ENCODE assay signal across 8 mouse cellular contexts in the genomic region with DNA sequence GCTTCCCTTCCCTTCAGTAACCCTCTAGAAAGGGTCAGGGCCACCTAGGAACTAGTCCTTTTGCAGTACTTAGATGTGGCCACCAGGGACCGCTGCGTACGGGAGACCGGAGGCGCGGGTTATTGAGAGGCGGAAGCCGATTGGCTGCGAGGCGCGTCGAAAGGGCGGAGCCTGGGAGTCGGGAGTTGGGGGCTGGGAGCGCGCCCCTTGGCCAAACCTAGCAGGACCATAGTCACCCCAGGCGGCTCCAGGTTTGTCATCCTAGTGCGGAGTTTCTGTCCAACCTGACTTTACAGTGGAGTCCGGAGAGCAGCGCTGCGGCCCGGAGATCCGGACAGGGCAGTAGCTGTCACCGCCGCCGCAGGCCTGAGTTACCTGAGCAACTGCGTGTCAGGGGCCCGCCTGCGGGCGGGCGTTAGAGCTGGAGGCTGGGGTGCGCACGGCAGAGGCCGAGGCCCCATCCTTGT. TPM values are rescaled to one million over a fixed set of nuclear protein-coding genes. Genes with fewer than 3 reads are reported as not detected.
DNase-seq lines count a peak whose midpoint lies in the region; ATAC-seq and TF ChIP-seq lines count a peak whose summit lies in the region.

No protein-coding gene starts in this region.

- H3K4me3 ChIP-seq in C2C12 (ENCODE audit: insufficient read depth, poor library complexity, severe bottlenecking), result peak overlapping the region; percentile 52
- H3K4me3 ChIP-seq in embryonic fibroblast, embryonic 13.5 days (ENCODE audit: insufficient read depth, low read length), result peak overlapping the region; percentile 59
- H3K4me3 ChIP-seq in heart, embryonic 10.5 days, result peak overlapping the region; percentile 94
- peak overlapping the region; percentile 87 for H3K4me3 ChIP-seq in kidney, embryonic 15.5 days (replicated peaks)
- peak overlapping the region; percentile 86 for H3K4me3 ChIP-seq in limb, embryonic 15.5 days
- H3K4me3 ChIP-seq in midbrain, postnatal 0 days (ENCODE audit: low read depth, low read length), result peak overlapping the region; percentile 87

- peak; percentile 92 for ATAC-seq in kidney, embryonic 15.5 days (replicated peaks; ENCODE audit: low FRiP score)
- ATAC-seq in limb, embryonic 15.5 days (ENCODE audit: insufficient number of reproducible peaks, low FRiP score, low TSS enrichment, low read depth), result peak; percentile 89
- ATAC-seq in midbrain, postnatal 0 days (ENCODE audit: low FRiP score), result peak; percentile 92

- H3K27ac ChIP-seq in embryonic fibroblast, embryonic 13.5 days (ENCODE audit: insufficient read depth, low read length), result no peak overlapping the region
- H3K27ac ChIP-seq in heart, embryonic 10.5 days, result peak overlapping the region; percentile 85
- peak overlapping the region; percentile 56 for H3K27ac ChIP-seq in kidney, embryonic 15.5 days
- H3K27ac ChIP-seq in limb, embryonic 15.5 days, result peak overlapping the region; percentile 78
- peak overlapping the region; percentile 63; the same call in 1 of the 2 replicates for H3K27ac ChIP-seq in midbrain, postnatal 0 days (ENCODE audit: low read depth, low read length)

- H3K4me2 ChIP-seq in kidney, embryonic 15.5 days, result peak overlapping the region; percentile 96
- H3K4me2 ChIP-seq in limb, embryonic 15.5 days, result peak overlapping the region; percentile 82
- H3K4me2 ChIP-seq in midbrain, postnatal 0 days (ENCODE audit: low read depth, low read length, poor library complexity, severe bottlenecking), result peak overlapping the region; percentile 94

- peak overlapping the region; percentile 58 for H3ac ChIP-seq in C2C12 (ENCODE audit: control insufficient read depth, insufficient read length, low read depth)

- no peaks in the 10 kb centered on the region for H3K36me3 ChIP-seq in C2C12 (ENCODE audit: control insufficient read depth, insufficient read depth)
- no peaks in the 10 kb centered on the region for H3K36me3 ChIP-seq in heart, embryonic 10.5 days
- H3K36me3 ChIP-seq in kidney, embryonic 15.5 days, result no peaks in the 10 kb centered on the region
- no peaks in the 10 kb centered on the region for H3K36me3 ChIP-seq in limb, embryonic 15.5 days
- no peaks in the 10 kb centered on the region for H3K36me3 ChIP-seq in midbrain, postnatal 0 days (ENCODE audit: insufficient read depth, low read length)

- peak; percentile 56 for TF ChIP-seq CTCF in C2C12 (IDR thresholded peaks at IDR 0.05; ENCODE audit: control insufficient read depth, insufficient read depth, insufficient read length)
- TF ChIP-seq CTCF in embryonic fibroblast, embryonic 13.5 days (IDR thresholded peaks at IDR 0.05; ENCODE audit: borderline replicate concordance, insufficient read depth, low read length), result peak; percentile 68; the same call in 1 of the 2 replicates
- TF ChIP-seq CTCF in midbrain, postnatal 0 days (IDR thresholded peaks at IDR 0.05), result peak; percentile 95

- under 1% methylated on average over 34 of the region's 34 CpGs for WGBS in heart, embryonic 10.5 days
- WGBS in kidney, embryonic 15.5 days, result under 1% methylated on average over 34 of the region's 34 CpGs
- 0% methylated on average over 34 of the region's 34 CpGs for WGBS in limb, embryonic 15.5 days
- WGBS in midbrain, postnatal 0 days, result 0% methylated on average over 31 of the region's 34 CpGs

- peak overlapping the region; percentile 78 for H3K9ac ChIP-seq in kidney, embryonic 15.5 days
- peak overlapping the region; percentile 48 for H3K9ac ChIP-seq in limb, embryonic 15.5 days
- H3K9ac ChIP-seq in midbrain, postnatal 0 days (replicated peaks; ENCODE audit: low read length, poor library complexity, severe bottlenecking), result peak overlapping the region; percentile 77

- TF ChIP-seq POLR2A in embryonic fibroblast, embryonic 13.5 days (IDR thresholded peaks at IDR 0.05; ENCODE audit: low read depth, low read length), result no peak

- no peaks in the 10 kb centered on the region for H3K79me2 ChIP-seq in C2C12 (ENCODE audit: control insufficient read depth, insufficient read depth)

- peak; percentile 96 for DNase-seq in brain, adult 2 months (ENCODE audit: low read depth, low spot score)
- peak; percentile 98 for DNase-seq in heart, embryonic 10.5 days (ENCODE audit: low spot score)
- peak; percentile 96 for DNase-seq in midbrain, postnatal 0 days (ENCODE audit: low spot score)
- peak; percentile 98 for DNase-seq in spleen, postnatal 10 days (ENCODE audit: low spot score in 2 of 2)

- H3K79me3 ChIP-seq in C2C12 (ENCODE audit: low read depth), result no peaks in the 10 kb centered on the region

- no peaks in the 10 kb centered on the region; the same call in 1 of the 2 replicates for H3K4me1 ChIP-seq in embryonic fibroblast, embryonic 13.5 days (ENCODE audit: control insufficient read depth, insufficient read depth, low read length)
- peaks cover 12% of the 10 kb centered on the region for H3K4me1 ChIP-seq in heart, embryonic 10.5 days
- H3K4me1 ChIP-seq in kidney, embryonic 15.5 days, result peaks cover 10% of the 10 kb centered on the region
- H3K4me1 ChIP-seq in limb, embryonic 15.5 days, result peaks cover 15% of the 10 kb centered on the region
- peaks cover 12% of the 10 kb centered on the region for H3K4me1 ChIP-seq in midbrain, postnatal 0 days (ENCODE audit: insufficient read depth, low read length)

- H3K9me3 ChIP-seq in heart, embryonic 10.5 days, result no peaks in the 10 kb centered on the region
- no peaks in the 10 kb centered on the region for H3K9me3 ChIP-seq in kidney, embryonic 15.5 days (replicated peaks)
- H3K9me3 ChIP-seq in limb, embryonic 15.5 days, result no peaks in the 10 kb centered on the region
- no peaks in the 10 kb centered on the region for H3K9me3 ChIP-seq in midbrain, postnatal 0 days (ENCODE audit: low read length)

- no peaks in the 10 kb centered on the region for H3K27me3 ChIP-seq in C2C12 (ENCODE audit: control insufficient read depth, insufficient read depth, insufficient read length)
- peaks cover 33% of the 10 kb centered on the region for H3K27me3 ChIP-seq in heart, embryonic 10.5 days (ENCODE audit: insufficient read depth, poor library complexity, severe bottlenecking)
- peaks cover 15% of the 10 kb centered on the region for H3K27me3 ChIP-seq in kidney, embryonic 15.5 days
- H3K27me3 ChIP-seq in limb, embryonic 15.5 days, result no peaks in the 10 kb centered on the region
- no peaks in the 10 kb centered on the region for H3K27me3 ChIP-seq in midbrain, postnatal 0 days (ENCODE audit: insufficient read depth, low read length)

TF ChIP-seq in C2C12, 6 proteins besides CTCF, POLR2A, EP300 and RAD21:
- no peak for TF ChIP-seq CEBPB (IDR thresholded peaks at IDR 0.05; ENCODE audit: low read depth)
- no peak for TF ChIP-seq MAX (IDR thresholded peaks at IDR 0.05)
- no peak for TF ChIP-seq USF1 (IDR thresholded peaks at IDR 0.05; ENCODE audit: low read depth)
- no peak for TF ChIP-seq FOSL1 (IDR thresholded peaks at IDR 0.05; ENCODE audit: insufficient read depth, low read length, poor library complexity, severe bottlenecking)
- no peak for TF ChIP-seq MYOD1 (IDR thresholded peaks at IDR 0.05; ENCODE audit: control insufficient read depth, insufficient read length, low read depth)
- no peak for TF ChIP-seq MYOG (IDR thresholded peaks at IDR 0.05; ENCODE audit: control insufficient read depth, extremely low read depth, insufficient read length)

RNA-seq across cellular contexts. Expression of a gene that starts 0.5 kb away (rescaled TPM):
- polyA plus RNA-seq in C2C12 (2012; fragmentation: generic; extraction: Trizol), result 8.6 TPM
- polyA plus RNA-seq in embryonic fibroblast, embryonic 13.5 days (2011; ENCODE audit: insufficient read length, low read depth, missing spikeins), result 20.5 and 27.6 TPM in 2 replicates
- 15.1 and 16.6 TPM in 2 replicates for polyA plus RNA-seq in heart, embryonic 10.5 days (2016; fragmentation: Nextera tagmentation; extraction: Ambion mirVana)
- 14.8 and 16.2 TPM in 2 replicates for polyA plus RNA-seq in kidney, embryonic 15.5 days (2015; fragmentation: Nextera tagmentation; extraction: Ambion mirVana)
- polyA plus RNA-seq in limb, embryonic 15.5 days (2015; fragmentation: Nextera tagmentation; extraction: Ambion mirVana), result 33.5 and 38.5 TPM in 2 replicates
- total RNA-seq in midbrain, postnatal 0 days (2014; rRNA removed), result 26.6 and 30.7 TPM in 2 replicates
- polyA plus RNA-seq in midbrain, postnatal 0 days (2015; fragmentation: Nextera tagmentation; extraction: Ambion mirVana), result 15.4 and 17.1 TPM in 2 replicates

RNA-seq across cellular contexts. Expression of a gene that starts 11.3 kb away (rescaled TPM):
- polyA plus RNA-seq in C2C12 (2012; fragmentation: generic; extraction: Trizol), result 95.1 TPM
- 63.8 and 66.2 TPM in 2 replicates for polyA plus RNA-seq in embryonic fibroblast, embryonic 13.5 days (2011; ENCODE audit: insufficient read length, low read depth, missing spikeins)
- 42.8 and 48.9 TPM in 2 replicates for polyA plus RNA-seq in heart, embryonic 10.5 days (2016; fragmentation: Nextera tagmentation; extraction: Ambion mirVana)
- 53.1 and 59.1 TPM in 2 replicates for polyA plus RNA-seq in kidney, embryonic 15.5 days (2015; fragmentation: Nextera tagmentation; extraction: Ambion mirVana)
- 65.2 and 76.2 TPM in 2 replicates for polyA plus RNA-seq in limb, embryonic 15.5 days (2015; fragmentation: Nextera tagmentation; extraction: Ambion mirVana)
- 11.0 and 11.3 TPM in 2 replicates for total RNA-seq in midbrain, postnatal 0 days (2014; rRNA removed)
- 15.8 and 17.2 TPM in 2 replicates for polyA plus RNA-seq in midbrain, postnatal 0 days (2015; fragmentation: Nextera tagmentation; extraction: Ambion mirVana)

RNA-seq across cellular contexts. Expression of a gene that starts 57.1 kb away (rescaled TPM):
- 22.6 TPM for polyA plus RNA-seq in C2C12 (2012; fragmentation: generic; extraction: Trizol)
- 50.4 and 70.0 TPM in 2 replicates for polyA plus RNA-seq in embryonic fibroblast, embryonic 13.5 days (2011; ENCODE audit: insufficient read length, low read depth, missing spikeins)
- 49.0 and 54.0 TPM in 2 replicates for polyA plus RNA-seq in heart, embryonic 10.5 days (2016; fragmentation: Nextera tagmentation; extraction: Ambion mirVana)
- polyA plus RNA-seq in kidney, embryonic 15.5 days (2015; fragmentation: Nextera tagmentation; extraction: Ambion mirVana), result 72.3 and 75.2 TPM in 2 replicates
- 92.5 and 97.2 TPM in 2 replicates for polyA plus RNA-seq in limb, embryonic 15.5 days (2015; fragmentation: Nextera tagmentation; extraction: Ambion mirVana)
- 56.6 TPM in 2 replicates for total RNA-seq in midbrain, postnatal 0 days (2014; rRNA removed)
- polyA plus RNA-seq in midbrain, postnatal 0 days (2015; fragmentation: Nextera tagmentation; extraction: Ambion mirVana), result 51.7 and 54.9 TPM in 2 replicates

RNA-seq across cellular contexts. Expression of a gene that starts 57.2 kb away (rescaled TPM):
- polyA plus RNA-seq in C2C12 (2012; fragmentation: generic; extraction: Trizol), result 23.0 TPM
- 79.6 and 80.3 TPM in 2 replicates for polyA plus RNA-seq in embryonic fibroblast, embryonic 13.5 days (2011; ENCODE audit: insufficient read length, low read depth, missing spikeins)
- 36.6 and 36.7 TPM in 2 replicates for polyA plus RNA-seq in heart, embryonic 10.5 days (2016; fragmentation: Nextera tagmentation; extraction: Ambion mirVana)
- polyA plus RNA-seq in kidney, embryonic 15.5 days (2015; fragmentation: Nextera tagmentation; extraction: Ambion mirVana), result 39.0 TPM in 2 replicates
- polyA plus RNA-seq in limb, embryonic 15.5 days (2015; fragmentation: Nextera tagmentation; extraction: Ambion mirVana), result 29.2 and 30.8 TPM in 2 replicates
- 36.3 and 39.5 TPM in 2 replicates for total RNA-seq in midbrain, postnatal 0 days (2014; rRNA removed)
- polyA plus RNA-seq in midbrain, postnatal 0 days (2015; fragmentation: Nextera tagmentation; extraction: Ambion mirVana), result 10.0 and 10.2 TPM in 2 replicates
